Mouse (Mus musculus) right cerebral cortex, postnatal 14 days (tissue): Measurements from ENCODE around the gene Mal.
A peak's percentile ranks its signal among the peaks of the same experiment; 100 is the strongest.
"Not testable (repeated sequence)": the region's sequence is repeated elsewhere in the genome, so short reads cannot be mapped to it uniquely, and the experiment has no call there.

Source experiments
- DNase-seq: peaks from one replicate; pipeline ENCODE4 v3.0.0; 2022

The Mal gene

DNA sequence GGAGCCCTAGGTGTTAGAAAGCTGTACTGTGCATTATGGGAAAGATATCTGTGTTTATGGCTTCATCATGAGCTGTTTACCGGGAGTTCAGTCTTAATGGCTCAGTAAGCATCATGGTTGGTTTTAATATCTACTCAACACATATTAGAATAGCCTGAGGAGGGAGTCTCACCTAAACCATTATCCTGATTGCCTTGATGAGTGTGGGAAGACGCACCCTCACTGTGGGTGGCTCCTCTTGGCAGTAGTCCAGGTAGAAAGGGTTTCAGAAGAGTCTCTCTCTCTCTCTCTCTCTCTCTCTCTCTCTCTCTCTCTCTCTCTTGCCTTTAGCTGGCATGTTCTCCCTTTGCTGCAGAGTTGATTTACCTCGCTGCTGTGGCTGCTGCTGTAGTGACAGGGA, 34.4 kb downstream of the Mal start:
- DNase-seq, result no peak

DNA sequence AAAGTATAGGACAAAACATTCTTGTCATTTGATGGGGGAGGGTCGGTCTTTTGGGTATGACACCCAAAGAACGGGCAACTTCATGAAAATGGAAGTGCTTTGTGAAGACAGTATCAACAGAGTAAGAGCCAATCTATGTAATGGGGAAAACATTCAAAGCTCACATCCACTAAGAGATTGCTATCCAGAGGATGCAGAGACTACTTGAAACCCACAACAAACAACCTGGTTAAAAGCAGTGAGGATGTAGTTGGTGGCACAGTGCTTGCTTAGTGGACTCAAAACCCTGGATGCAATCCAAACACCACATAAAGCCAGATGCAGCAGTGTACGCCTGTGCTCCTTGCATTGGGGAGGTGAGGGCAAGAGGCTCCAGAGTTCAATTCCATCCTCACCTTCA, 37.2 kb downstream of the Mal start:
- no peak for DNase-seq

DNA sequence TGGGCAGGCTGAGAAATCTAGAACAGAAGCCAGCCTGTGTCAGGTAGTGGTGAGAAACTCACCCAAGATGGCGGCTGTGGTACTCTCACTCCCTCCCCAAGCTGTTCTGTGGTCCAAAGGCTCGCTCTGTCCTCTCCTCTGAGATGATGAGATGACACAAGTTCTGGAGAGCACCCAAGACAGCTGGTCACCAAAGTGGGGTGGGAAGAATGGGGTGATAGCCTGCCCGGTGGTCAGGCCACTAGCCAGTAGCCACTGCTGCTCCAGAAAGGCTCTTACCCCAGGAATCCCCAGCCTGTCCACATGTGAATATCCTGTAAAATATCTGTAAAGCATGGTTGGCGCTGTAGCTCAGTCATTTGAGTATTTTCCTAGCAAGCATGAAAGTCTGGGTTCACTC, 44.2 kb downstream of the Mal start:
- DNase-seq, result no peak

DNA sequence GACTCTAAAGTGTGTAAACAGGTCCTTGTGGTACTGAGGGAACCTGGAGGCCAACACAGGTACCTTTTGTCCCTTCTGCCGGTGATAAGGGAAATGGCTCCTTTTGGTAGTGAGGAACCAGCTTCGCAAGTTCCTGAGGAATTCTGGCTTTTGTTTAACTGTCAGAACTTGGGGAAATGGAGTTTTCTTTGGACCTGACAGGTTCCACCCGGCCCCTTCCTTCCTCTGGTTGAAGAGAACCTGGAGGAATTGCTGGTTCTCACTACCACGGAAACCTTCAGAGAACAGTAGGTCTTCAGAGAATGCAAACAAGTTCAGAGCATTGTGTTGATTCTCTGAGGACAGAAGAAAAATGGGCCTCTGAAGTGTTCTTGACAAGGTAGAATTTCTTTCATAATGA, 45.1 kb downstream of the Mal start:
- DNase-seq, result no peak

GRCm38 (mm10) chr2:127608986-127609385, 47.5 kb downstream of the Mal start:
- DNase-seq, result no peak

- DNase-seq, result no peak
These were observed 48.3 kb downstream of the Mal start for GRCm38 (mm10) chr2:127608234-127608633.

GRCm38 (mm10) chr2:127605203-127605602, 51.3 kb downstream of the Mal start:
- DNase-seq, result no peak

- DNase-seq, result not testable (repeated sequence)
These were observed 53.1 kb downstream of the Mal start for GRCm38 (mm10) chr2:127603383-127603782.

GRCm38 (mm10) chr2:127590840-127591239, 65.7 kb downstream of the Mal start:
- DNase-seq, result no peak

DNA sequence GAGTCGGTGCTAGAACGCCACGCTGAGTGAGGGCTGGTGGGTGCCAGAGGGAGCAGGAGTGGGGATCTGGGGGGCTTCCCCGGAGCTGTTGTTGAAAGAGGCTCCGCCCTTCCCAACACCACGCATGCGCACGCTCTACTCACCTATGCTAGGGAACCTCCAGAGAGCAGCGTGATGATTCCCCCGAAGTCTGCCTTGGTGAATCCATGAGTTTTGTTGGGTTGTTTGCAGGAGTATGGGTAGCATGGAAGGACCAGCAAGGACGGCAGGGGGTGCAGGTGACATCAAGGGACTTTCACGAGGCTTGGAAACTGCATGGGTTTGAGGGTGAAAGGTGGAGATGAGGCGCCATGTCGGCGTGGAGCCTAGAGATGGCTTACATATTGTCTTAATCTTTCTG, 66.3 kb downstream of the Mal start:
- DNase-seq, result no peak

GRCm38 (mm10) chr2:127588897-127589296, 67.6 kb downstream of the Mal start:
- no peak for DNase-seq

DNA sequence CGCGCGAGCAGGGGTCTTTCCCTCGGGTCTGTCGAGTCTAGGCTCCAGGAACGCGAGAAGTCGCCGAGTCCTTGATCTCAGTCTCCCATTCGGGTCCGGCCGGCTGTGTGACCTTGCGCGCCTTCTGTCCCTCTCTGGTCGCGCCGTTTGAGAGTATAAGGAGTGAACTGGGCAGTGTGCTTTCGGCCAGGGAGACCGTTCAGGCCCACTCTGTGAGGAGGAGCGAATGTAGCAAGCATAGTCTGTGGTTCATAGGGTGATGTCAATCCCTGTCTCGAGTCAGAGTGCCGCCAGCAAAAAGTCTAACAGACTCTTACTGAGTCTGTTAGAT, 69.0 kb downstream of the Mal start:
- no peak for DNase-seq

DNA sequence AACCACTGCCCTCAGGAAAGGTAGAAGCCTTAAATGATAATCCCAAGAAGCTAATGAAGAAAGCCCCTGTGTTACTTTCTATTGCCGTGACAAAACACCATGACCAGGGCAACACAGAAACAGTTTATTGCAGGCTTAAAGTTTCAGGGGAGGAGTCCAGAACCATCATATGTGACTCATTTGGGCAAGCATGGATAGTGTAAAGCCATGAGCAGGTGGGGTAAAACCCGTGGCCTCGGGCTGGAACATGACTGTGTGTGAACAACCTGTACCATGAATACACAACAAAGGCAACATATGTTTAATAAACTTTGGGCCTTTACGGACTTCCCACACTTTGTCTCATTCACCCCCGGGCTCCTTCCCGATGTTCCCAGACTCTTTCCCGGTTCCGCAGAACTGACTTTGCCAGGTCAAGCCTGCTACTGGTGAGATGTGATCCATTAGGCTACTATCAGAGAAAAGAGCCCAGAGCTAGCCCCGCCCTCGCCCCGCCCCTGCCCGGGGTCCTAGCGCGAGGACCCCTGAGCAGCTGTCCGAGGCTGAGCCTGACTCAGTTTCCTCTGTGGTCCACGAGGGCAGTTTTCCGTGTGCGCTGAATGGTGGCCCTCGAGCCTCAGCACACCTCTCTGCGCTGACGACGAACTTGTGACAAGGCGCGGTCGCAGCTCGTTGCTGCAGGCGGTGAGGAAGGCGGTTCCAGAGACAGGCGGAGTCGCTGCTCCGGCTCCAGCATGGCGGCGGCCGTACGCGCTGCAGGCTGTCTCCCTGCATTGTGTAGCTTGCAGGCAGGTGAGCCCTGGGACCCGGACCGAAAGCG, 69.6 kb downstream of the Mal start, which contains the start of the genes Zfp661 and Mrps5:
TSS of gene Zfp661 (minus strand) at position 401 of the 820 bp plus-strand sequence.
TSS of gene Mrps5 (plus strand) at position 529 of the 820 bp plus-strand sequence.
- DNase-seq, result peak; percentile 78

GRCm38 (mm10) chr2:127584436-127584858, 72.0 kb downstream of the Mal start:
- DNase-seq, result peak; percentile 94
